Mouse (Mus musculus): ENCODE data around the gene Slc6a13. TPM values are rescaled to one million over a fixed set of nuclear protein-coding genes. Genes with fewer than 3 reads are reported as not detected.

Gene Slc6a13
- total and polyA plus RNA-seq, 2 experiments from 2014 or later = 43.5 to 45.7 TPM

DNA sequence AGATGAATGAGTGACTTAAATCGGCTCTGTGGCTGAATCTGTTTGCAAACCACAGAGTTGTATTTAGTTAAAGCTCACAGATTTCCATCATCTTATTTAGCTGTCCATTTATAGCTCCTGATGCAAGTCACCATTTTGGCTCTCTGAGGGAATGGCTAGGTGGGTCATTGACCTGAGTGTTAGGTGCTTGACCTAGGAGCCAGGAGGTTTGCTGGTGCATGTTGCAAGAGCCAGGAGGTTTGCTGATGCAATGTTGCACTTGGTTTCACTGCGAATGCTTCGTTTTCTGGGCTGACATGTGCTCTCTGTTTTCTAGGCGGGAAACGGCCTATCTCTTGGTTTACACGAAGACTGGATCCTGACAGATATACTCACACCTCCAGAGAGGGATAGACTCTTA is 29.9 kb upstream of the Slc6a13 start:
- no peak for TF ChIP-seq CTCF (IDR thresholded peaks at IDR 0.05; ENCODE audit: low read depth)
- H3K9me3 ChIP-seq (ENCODE audit: low read length) = no peaks in the 10 kb centered on the region
- no peaks in the 10 kb centered on the region for H3K36me3 ChIP-seq (ENCODE audit: insufficient read depth)
- no peak overlapping the region for H3K27ac ChIP-seq (ENCODE audit: low read depth, low read length)
- H3K9ac ChIP-seq = no peak overlapping the region
- no peak overlapping the region for H3K4me2 ChIP-seq (ENCODE audit: low read depth)
- no peak overlapping the region for H3K4me3 ChIP-seq (ENCODE audit: low read depth, low read length)
- ATAC-seq (no peak), DNase-seq (no peak)
- no peaks in the 10 kb centered on the region for H3K27me3 ChIP-seq (ENCODE audit: insufficient read depth, low read length)
- 80% methylated on average over 6 of the region's 6 CpGs for WGBS
- no peaks in the 10 kb centered on the region for H3K4me1 ChIP-seq (ENCODE audit: insufficient read depth)

DNA sequence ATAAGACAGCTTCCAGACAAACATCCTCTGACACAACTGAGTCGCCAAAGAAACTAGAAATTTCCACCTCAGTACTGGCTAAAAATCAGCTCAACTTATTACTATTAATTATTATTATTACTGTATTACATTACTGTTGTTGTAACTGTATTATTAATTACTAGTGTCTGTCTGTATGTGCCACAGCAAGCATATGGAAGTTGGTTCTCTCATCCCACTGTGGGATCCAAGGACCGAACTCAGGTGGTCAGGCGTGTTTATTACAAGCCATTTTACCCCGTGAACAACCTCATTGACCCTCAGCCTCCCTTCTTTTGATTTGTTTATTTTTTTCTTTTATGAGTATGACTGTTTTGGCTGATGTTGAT is 28.3 kb upstream of the Slc6a13 start:
- ATAC-seq = peak; percentile 15; the same call in 1 of the 2 replicates
- Histone ChIP-seq H3K36me3 (ENCODE audit: insufficient read depth) (no peaks in the 10 kb centered on the region), H3K4me2 (ENCODE audit: low read depth) (peak overlapping the region; percentile 56; the same call in 1 of the 2 replicates), H3K27me3 (ENCODE audit: insufficient read depth, low read length) (no peaks in the 10 kb centered on the region), H3K4me3 (ENCODE audit: low read depth, low read length) (no peak overlapping the region), H3K27ac (ENCODE audit: low read depth, low read length) (no peak overlapping the region), H3K9me3 (ENCODE audit: low read length) (no peaks in the 10 kb centered on the region), H3K4me1 (ENCODE audit: insufficient read depth) (no peaks in the 10 kb centered on the region), H3K9ac (no peak overlapping the region)
- TF ChIP-seq CTCF (IDR thresholded peaks at IDR 0.05; ENCODE audit: low read depth) = no peak
- DNase-seq = no peak
- WGBS = 20% methylated on average over 4 of the region's 4 CpGs

DNA sequence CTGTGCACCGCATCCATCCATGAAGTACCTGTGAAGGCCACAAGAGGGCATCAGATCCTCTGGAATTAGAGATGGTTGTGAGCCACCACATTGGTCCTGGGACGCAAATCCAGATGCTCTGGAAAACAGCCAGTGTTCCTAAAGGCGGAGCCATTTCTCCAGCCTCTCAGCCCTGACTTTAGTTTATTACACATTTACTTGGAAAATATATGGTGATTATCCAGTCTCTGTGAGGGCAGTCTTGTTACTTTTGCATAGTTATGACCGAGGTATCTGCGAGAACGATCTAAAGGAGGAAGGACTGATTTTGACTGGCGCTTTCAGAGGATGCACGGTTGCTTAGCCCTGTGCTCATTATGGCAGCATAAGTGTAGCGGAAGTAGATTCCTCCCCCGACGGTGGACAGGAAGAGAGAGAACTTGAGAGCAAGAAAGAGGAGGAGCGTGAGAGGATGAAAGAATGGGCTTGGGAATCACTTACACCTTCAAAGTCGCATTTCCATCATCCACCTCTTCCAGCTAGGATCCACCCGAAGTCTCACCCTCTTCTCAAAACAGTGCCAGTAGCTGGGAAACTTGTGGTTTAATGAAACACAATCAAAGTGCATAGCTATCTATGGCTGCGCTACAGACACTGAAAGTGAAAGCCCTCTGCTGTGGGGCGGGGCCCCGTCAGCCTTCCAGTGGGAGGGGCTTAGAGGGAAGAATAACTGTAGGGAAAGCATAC is 27.8 kb upstream of the Slc6a13 start:
- ATAC-seq (peak; percentile 94), DNase-seq (peak; percentile 91)
- H3K9ac ChIP-seq = no peak overlapping the region; the same call in 1 of the 2 replicates
- H3K36me3 ChIP-seq (ENCODE audit: insufficient read depth) = no peaks in the 10 kb centered on the region
- WGBS = 14% methylated on average over 17 of the region's 17 CpGs
- peak overlapping the region; percentile 56 for H3K4me2 ChIP-seq (ENCODE audit: low read depth)
- peak; percentile 93 for TF ChIP-seq CTCF (IDR thresholded peaks at IDR 0.05; ENCODE audit: low read depth)
- peak overlapping the region; percentile 68 for H3K27ac ChIP-seq (ENCODE audit: low read depth, low read length)
- H3K4me1 ChIP-seq (ENCODE audit: insufficient read depth) = no peaks in the 10 kb centered on the region
- no peaks in the 10 kb centered on the region for H3K9me3 ChIP-seq (ENCODE audit: low read length)
- no peaks in the 10 kb centered on the region for H3K27me3 ChIP-seq (ENCODE audit: insufficient read depth, low read length)
- peak overlapping the region; percentile 37 for H3K4me3 ChIP-seq (ENCODE audit: low read depth, low read length)

DNA sequence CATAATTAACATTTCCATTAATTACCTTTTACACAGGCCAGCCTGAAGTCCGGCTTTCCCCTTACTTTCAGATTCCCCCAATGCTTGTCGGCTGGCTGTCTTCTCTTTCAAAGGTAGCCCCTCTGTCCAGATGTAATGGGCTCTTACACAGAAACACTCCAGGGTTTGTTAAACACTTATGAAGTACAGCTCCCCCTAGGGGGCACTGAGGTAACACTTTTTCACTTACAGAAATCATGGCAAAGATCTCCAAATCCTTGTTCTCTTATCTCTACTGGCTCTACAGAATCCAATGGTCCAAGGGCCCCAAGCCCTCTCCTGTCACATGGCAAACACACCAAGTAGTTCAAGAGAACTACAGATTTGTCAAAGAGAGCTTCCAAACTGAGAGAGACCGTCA is 25.7 kb upstream of the Slc6a13 start:
- no peak overlapping the region for H3K27ac ChIP-seq (ENCODE audit: low read depth, low read length)
- H3K36me3 ChIP-seq (ENCODE audit: insufficient read depth) = no peaks in the 10 kb centered on the region
- ATAC-seq = no peak
- DNase-seq = peak; percentile 21
- H3K9me3 ChIP-seq (ENCODE audit: low read length) = no peaks in the 10 kb centered on the region
- H3K9ac ChIP-seq = no peak overlapping the region
- no peaks in the 10 kb centered on the region for H3K4me1 ChIP-seq (ENCODE audit: insufficient read depth)
- H3K4me3 ChIP-seq (ENCODE audit: low read depth, low read length) = no peak overlapping the region
- TF ChIP-seq CTCF (IDR thresholded peaks at IDR 0.05; ENCODE audit: low read depth) = peak; percentile 27; the same call in 1 of the 2 replicates
- 80% methylated on average over 3 of the region's 3 CpGs for WGBS
- H3K27me3 ChIP-seq (ENCODE audit: insufficient read depth, low read length) = no peaks in the 10 kb centered on the region
- H3K4me2 ChIP-seq (ENCODE audit: low read depth) = no peak overlapping the region

DNA sequence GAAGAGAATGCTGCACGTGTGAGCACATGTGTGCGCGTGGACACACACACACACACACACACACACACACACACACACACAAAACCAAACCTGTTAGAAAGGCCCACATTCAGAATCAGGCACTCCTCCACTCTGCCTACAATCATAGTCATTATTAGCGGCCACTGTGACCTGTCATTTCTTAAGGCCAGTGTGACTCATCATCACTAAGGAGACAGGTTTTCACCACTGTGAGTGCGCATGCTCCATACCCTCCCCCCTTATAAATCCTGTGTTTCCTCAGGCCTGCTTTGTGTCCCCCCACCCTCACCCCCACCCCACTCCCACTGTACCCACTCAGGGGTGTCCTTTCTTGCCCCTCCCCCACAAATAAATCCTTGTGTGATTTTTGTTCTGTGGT is 15.9 kb upstream of the Slc6a13 start:
- H3K9me3 ChIP-seq (ENCODE audit: low read length) = no peaks in the 10 kb centered on the region
- H3K4me2 ChIP-seq (ENCODE audit: low read depth) = no peak overlapping the region
- H3K36me3 ChIP-seq (ENCODE audit: insufficient read depth) = no peaks in the 10 kb centered on the region
- no peaks in the 10 kb centered on the region for H3K4me1 ChIP-seq (ENCODE audit: insufficient read depth)
- no peak for DNase-seq
- no peak overlapping the region for H3K9ac ChIP-seq
- no peaks in the 10 kb centered on the region for H3K27me3 ChIP-seq (ENCODE audit: insufficient read depth, low read length)
- ATAC-seq = no peak
- no peak overlapping the region for H3K4me3 ChIP-seq (ENCODE audit: low read depth, low read length)
- no peak for TF ChIP-seq CTCF (IDR thresholded peaks at IDR 0.05; ENCODE audit: low read depth)
- H3K27ac ChIP-seq (ENCODE audit: low read depth, low read length) = no peak overlapping the region
- WGBS = 92% methylated on average over 5 of the region's 5 CpGs

DNA sequence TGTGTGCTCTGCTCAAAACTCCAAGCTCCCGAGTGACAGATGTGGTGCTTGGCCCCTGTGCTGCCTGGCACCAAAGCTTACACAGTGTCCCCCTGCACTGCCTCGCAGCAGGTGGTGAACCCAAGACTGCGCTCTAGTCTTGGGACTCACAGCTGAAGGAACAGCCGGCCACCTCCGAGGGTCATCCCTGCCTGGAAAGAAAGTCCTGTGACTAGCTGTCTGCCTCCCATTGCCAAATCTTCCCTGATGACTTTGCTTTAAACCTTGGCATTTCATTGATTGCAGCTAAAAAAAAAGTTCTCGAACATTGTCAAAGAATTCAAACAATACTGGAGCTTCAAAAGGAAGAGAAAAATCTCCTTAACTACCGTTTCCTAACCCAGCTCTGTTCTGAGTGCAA is 710 bp upstream of the Slc6a13 start:
- ATAC-seq = no peak

DNA sequence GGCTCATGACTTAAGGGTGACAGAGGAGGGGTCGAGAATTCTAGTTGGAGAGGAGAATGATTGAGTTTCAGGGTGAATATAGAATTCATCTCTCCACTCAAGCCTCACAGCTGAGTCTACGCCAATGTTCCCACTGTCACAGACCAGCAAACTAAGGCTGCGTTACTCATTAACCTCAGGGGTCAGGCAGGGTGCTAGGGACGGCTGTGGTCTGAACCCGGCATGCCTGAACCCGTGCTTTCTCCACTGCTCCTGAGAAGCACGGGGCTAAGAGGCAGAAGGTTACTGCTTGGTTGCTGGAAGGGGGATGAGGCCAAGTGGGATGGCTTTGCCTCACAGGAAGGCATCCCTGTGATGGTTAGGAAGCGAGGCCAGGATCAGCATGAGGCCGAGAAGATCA is 477 bp downstream of the Slc6a13 start:
- H3K4me2 ChIP-seq (ENCODE audit: low read depth) = no peak overlapping the region
- no peaks in the 10 kb centered on the region for H3K27me3 ChIP-seq (ENCODE audit: insufficient read depth, low read length)
- 75% methylated on average over 9 of the region's 9 CpGs for WGBS
- no peak for DNase-seq
- H3K9ac ChIP-seq = no peak overlapping the region
- H3K9me3 ChIP-seq (ENCODE audit: low read length) = no peaks in the 10 kb centered on the region
- H3K4me1 ChIP-seq (ENCODE audit: insufficient read depth) = no peaks in the 10 kb centered on the region
- no peak overlapping the region for H3K4me3 ChIP-seq (ENCODE audit: low read depth, low read length)
- no peak for ATAC-seq
- no peak overlapping the region for H3K27ac ChIP-seq (ENCODE audit: low read depth, low read length)
- H3K36me3 ChIP-seq (ENCODE audit: insufficient read depth) = no peaks in the 10 kb centered on the region
- no peak for TF ChIP-seq CTCF (IDR thresholded peaks at IDR 0.05; ENCODE audit: low read depth)

More for the DNA sequence above, 710 bp upstream of the Slc6a13 start:
- TF ChIP-seq CTCF (IDR thresholded peaks at IDR 0.05; ENCODE audit: low read depth) = no peak
- H3K36me3 ChIP-seq (ENCODE audit: insufficient read depth) = no peaks in the 10 kb centered on the region
- H3K4me1 ChIP-seq (ENCODE audit: insufficient read depth) = no peaks in the 10 kb centered on the region
- H3K9me3 ChIP-seq (ENCODE audit: low read length) = no peaks in the 10 kb centered on the region
- no peak overlapping the region for H3K27ac ChIP-seq (ENCODE audit: low read depth, low read length)
- no peak overlapping the region for H3K9ac ChIP-seq
- H3K4me2 ChIP-seq (ENCODE audit: low read depth) = no peak overlapping the region
- 44% methylated on average over 7 of the region's 7 CpGs for WGBS
- no peak for DNase-seq
- H3K27me3 ChIP-seq (ENCODE audit: insufficient read depth, low read length) = no peaks in the 10 kb centered on the region
- H3K4me3 ChIP-seq (ENCODE audit: low read depth, low read length) = no peak overlapping the region
